Mouse (Mus musculus) megakaryocyte-erythroid progenitor cell, adult 5-6 weeks (primary cell): ENCODE data around the gene Samd5. TPM values are rescaled to one million over a fixed set of nuclear protein-coding genes. Genes with fewer than 3 reads are reported as not detected.
A peak's percentile ranks its signal among the peaks of the same experiment; 100 is the strongest.

ENCODE experiments used
- ATAC-seq: replicated peaks from 2 replicates; pipeline ENCODE4 v1.8.0; 2016; ENCODE audit warnings: mild to moderate bottlenecking, inconsistent platforms; ENCODE audit not compliant: severe bottlenecking, poor library complexity, low FRiP score, low TSS enrichment
- total RNA-seq, 2 experiments: library from RNA; stranded (forward) in 1 of 2; stranded (reverse) in 1 of 2; fragments of 200-1000, 215-1000 nt in 1 of 2; fragments of >200 nt in 1 of 2; fragmentation: Nextera tagmentation in 1 of 2; gene quantifications; 2 replicates each; pipeline ENCODE4 v1.2.3; 2014 to 2017

Gene Samd5
- not detected in 2 replicates for total RNA-seq (2014; fragmentation: Nextera tagmentation)
- total RNA-seq (2017), result not detected in 2 replicates

GRCm38 (mm10) chr10:9674561-9675521, at the start of gene Samd5:
Gene Samd5, minus strand, starts transcription at chr10:9675208.
- peak; percentile 54 for ATAC-seq

GRCm38 (mm10) chr10:9722519-9723303, 47.7 kb upstream of the Samd5 start:
- ATAC-seq, result no peak

GRCm38 (mm10) chr10:9720027-9720426, 45.0 kb upstream of the Samd5 start:
- ATAC-seq, result no peak

GRCm38 (mm10) chr10:9718086-9718485, 43.1 kb upstream of the Samd5 start:
- ATAC-seq, result no peak

GRCm38 (mm10) chr10:9704956-9705355, 29.9 kb upstream of the Samd5 start:
- ATAC-seq, result no peak

- ATAC-seq, result no peak
These were observed 24.2 kb upstream of the Samd5 start for GRCm38 (mm10) chr10:9699071-9699761.

- ATAC-seq, result no peak
These were observed 23.1 kb upstream of the Samd5 start for GRCm38 (mm10) chr10:9698141-9698540.

GRCm38 (mm10) chr10:9696543-9697141, 21.6 kb upstream of the Samd5 start:
- ATAC-seq, result no peak

GRCm38 (mm10) chr10:9693990-9694699, 19.1 kb upstream of the Samd5 start:
- ATAC-seq, result no peak

- ATAC-seq, result peak; percentile 85
These were observed 5.9 kb upstream of the Samd5 start for GRCm38 (mm10) chr10:9680928-9681327.

- no peak for ATAC-seq
These were observed 4.9 kb upstream of the Samd5 start for GRCm38 (mm10) chr10:9679911-9680310.

GRCm38 (mm10) chr10:9678071-9678470, 3.1 kb upstream of the Samd5 start:
- ATAC-seq, result no peak

GRCm38 (mm10) chr10:9676886-9677285, 1.9 kb upstream of the Samd5 start:
- peak; percentile 74 for ATAC-seq

GRCm38 (mm10) chr10:9676418-9676786, 1.4 kb upstream of the Samd5 start:
- no peak for ATAC-seq

- no peak for ATAC-seq
These were observed 776 bp upstream of the Samd5 start for GRCm38 (mm10) chr10:9675550-9676417.

- no peak for ATAC-seq
These were observed 1.7 kb downstream of the Samd5 start for GRCm38 (mm10) chr10:9673276-9673675.

GRCm38 (mm10) chr10:9672751-9673150, 2.3 kb downstream of the Samd5 start:
- no peak for ATAC-seq

- ATAC-seq, result no peak
These were observed 4.7 kb downstream of the Samd5 start for GRCm38 (mm10) chr10:9670351-9670750.
